Mouse (Mus musculus) midbrain, embryonic 11.5 days (tissue): ENCODE measurements around the gene Magt1. TPM values are rescaled to one million over a fixed set of nuclear protein-coding genes. Genes with fewer than 3 reads are reported as not detected.
"Not testable (repeated sequence)": the region's sequence is repeated elsewhere in the genome, so short reads cannot be mapped to it uniquely, and the experiment has no call there.

Experiments used
- ATAC-seq: fragments of 200-750 bp; cut with Nextera tagmentation; 2 replicates; pipeline ENCODE4 v1.8.0; 2017; ENCODE audit warnings: moderate TSS enrichment, moderate library complexity; ENCODE audit not compliant: low FRiP score
- DNase-seq: peaks from one replicate; pipeline ENCODE4 v3.0.0; 2015; ENCODE audit warnings: low spot score; ENCODE audit errors: missing footprints
- H3K27ac ChIP-seq: fragments of 300-500 bp; sonication (generic); 2 replicates; pipeline ENCODE4 v1.5.1; 2014; ENCODE audit warnings: low read depth, low read length
- H3K27me3 ChIP-seq: fragments of 300-500 bp; sonication (generic); 2 replicates; pipeline ENCODE4 v1.6.1; 2014; ENCODE audit warnings: mild to moderate bottlenecking, low read length, moderate library complexity, mixed read lengths; ENCODE audit not compliant: control insufficient read depth, insufficient read depth
- H3K36me3 ChIP-seq: fragments of 300-500 bp; sonication (generic); 2 replicates; pipeline ENCODE4 v1.6.1; 2014; ENCODE audit warnings: mild to moderate bottlenecking, low read length, moderate library complexity, mixed read lengths; ENCODE audit not compliant: control insufficient read depth, insufficient read depth
- H3K4me1 ChIP-seq: fragments of 300-500 bp; sonication (generic); 2 replicates; pipeline ENCODE4 v1.6.1; 2014; ENCODE audit warnings: low read length; ENCODE audit not compliant: control insufficient read depth, insufficient read depth
- H3K4me2 ChIP-seq: fragments of 300-500 bp; sonication (generic); 2 replicates; pipeline ENCODE4 v1.6.1; 2014; ENCODE audit warnings: mild to moderate bottlenecking, moderate library complexity
- H3K4me3 ChIP-seq: fragments of 300-500 bp; sonication (generic); 2 replicates; pipeline ENCODE4 v1.5.1; 2014; ENCODE audit warnings: low read depth, low read length
- H3K9ac ChIP-seq: fragments of 300-500 bp; sonication (generic); 2 replicates; pipeline ENCODE4 v1.6.1; 2014; ENCODE audit warnings: low read length
- H3K9me3 ChIP-seq: fragments of 300-500 bp; sonication (generic); 2 replicates; pipeline ENCODE4 v1.6.1; 2016; ENCODE audit warnings: low read length; ENCODE audit not compliant: control insufficient read depth
- WGBS: fragments of 180-500 bp; shearing (Covaris S2); extraction: QIAGEN DNeasy Blood & Tissue Kit; methylation state at CpG from one replicate; pipeline ENCODE4 v1.1.7; 2014; 5-methylcytosine and 5-hydroxymethylcytosine counted together
- polyA plus RNA-seq: library from polyadenylated mRNA; unstranded; fragments of >200 nt; fragmentation: Nextera tagmentation; extraction: Ambion mirVana; gene quantifications from 2 replicates; pipeline ENCODE4 v1.2.1, GENCODE M21; 2014

Gene Magt1
- polyA plus RNA-seq, 1 experiment from 2014 or later = 44.9 TPM

- no peak overlapping the region for H3K27ac ChIP-seq
- ATAC-seq (no peak; the same call in 1 of the 2 replicates), DNase-seq (no peak)
- peak overlapping the region; percentile 44 for H3K4me3 ChIP-seq
- no peaks in the 10 kb centered on the region for H3K4me1 ChIP-seq
- H3K9me3 ChIP-seq = no peaks in the 10 kb centered on the region
- 22% methylated on average over 8 of the region's 8 CpGs for WGBS
- H3K9ac ChIP-seq = peak overlapping the region; percentile 66
- no peaks in the 10 kb centered on the region for H3K27me3 ChIP-seq
- H3K4me2 ChIP-seq = peak overlapping the region; percentile 51
- no peaks in the 10 kb centered on the region for H3K36me3 ChIP-seq
Measured at GRCm38 (mm10) chrX:106027343-106027674, 15.6 kb upstream of the Magt1 start.

- Histone ChIP-seq H3K4me2 (peak within 1 kb of the TSS; percentile 51), H3K4me1 (no peaks in the 10 kb centered on the region), H3K9me3 (no peaks in the 10 kb centered on the region), H3K27me3 (no peaks in the 10 kb centered on the region), H3K9ac (peak within 1 kb of the TSS; percentile 66), H3K36me3 (no peaks in the 10 kb centered on the region), H3K27ac (no peak within 1 kb of the TSS), H3K4me3 (peak within 1 kb of the TSS; percentile 44)
- WGBS = 18% methylated on average over 36 of the region's 36 CpGs
- peak; percentile 98 for ATAC-seq
- DNase-seq = peak; percentile 98
Measured at GRCm38 (mm10) chrX:106026418-106027342, 15.0 kb upstream of the Magt1 start, which contains the start of gene Atp7a. Gene Atp7a, plus strand, starts transcription at chrX:106027276.

GRCm38 (mm10) chrX:106017516-106017915 is 5.8 kb upstream of the Magt1 start:
- Histone ChIP-seq H3K27me3 (no peaks in the 10 kb centered on the region), H3K9ac (no peak overlapping the region), H3K4me1 (no peaks in the 10 kb centered on the region), H3K9me3 (no peaks in the 10 kb centered on the region), H3K4me2 (no peak overlapping the region), H3K27ac (no peak overlapping the region), H3K36me3 (0 out of 2 replicates have a peak, but pooled peaks cover 2% of the 10 kb centered on the region), H3K4me3 (no peak overlapping the region)
- WGBS = 90% methylated on average over 4 of the region's 4 CpGs
- ATAC-seq (no peak), DNase-seq (no peak)

- ATAC-seq (no peak), DNase-seq (no peak)
- no peaks in the 10 kb centered on the region for H3K27me3 ChIP-seq
- H3K9me3 ChIP-seq = no peaks in the 10 kb centered on the region
- H3K9ac ChIP-seq = no peak overlapping the region
- H3K27ac ChIP-seq = no peak overlapping the region
- 0 out of 2 replicates have a peak, but pooled peaks cover 2% of the 10 kb centered on the region for H3K36me3 ChIP-seq
- H3K4me1 ChIP-seq = no peaks in the 10 kb centered on the region
- 0 out of 2 replicates have a peak overlapping the region, but pooled peaks have one; percentile 15 for H3K4me2 ChIP-seq
- WGBS = 88% methylated on average over 3 of the region's 3 CpGs
- no peak overlapping the region for H3K4me3 ChIP-seq
Measured at GRCm38 (mm10) chrX:106017102-106017501, 5.4 kb upstream of the Magt1 start.

GRCm38 (mm10) chrX:106015571-106016322 is 4.0 kb upstream of the Magt1 start, which contains the start of gene Cox7b:
Gene Cox7b, plus strand, starts transcription at chrX:106015700.
- peak; percentile 51 for ATAC-seq
- 20% methylated on average over 26 of the region's 26 CpGs for WGBS
- H3K9me3 ChIP-seq = no peaks in the 10 kb centered on the region

GRCm38 (mm10) chrX:106014741-106015377 is 3.2 kb upstream of the Magt1 start:
- H3K27ac ChIP-seq, DNase-seq, H3K27me3 ChIP-seq, H3K4me2 ChIP-seq, ATAC-seq, H3K4me1 ChIP-seq, H3K4me3 ChIP-seq, H3K9me3 ChIP-seq, H3K9ac ChIP-seq, H3K36me3 ChIP-seq: not testable (repeated sequence)
- WGBS = 70% methylated on average over 2 of the region's 2 CpGs

More at GRCm38 (mm10) chrX:106015571-106016322, 4.0 kb upstream of the Magt1 start, which contains the start of gene Cox7b:
- H3K27me3 ChIP-seq = no peaks in the 10 kb centered on the region
- no peaks in the 10 kb centered on the region for H3K4me1 ChIP-seq
- H3K4me2 ChIP-seq = peak within 1 kb of the TSS; percentile 43
- peak within 1 kb of the TSS; percentile 75 for H3K9ac ChIP-seq
- peak within 1 kb of the TSS; percentile 56 for H3K4me3 ChIP-seq
- peak; percentile 96 for DNase-seq
- no peaks in the 10 kb centered on the region for H3K36me3 ChIP-seq
- H3K27ac ChIP-seq = peak within 1 kb of the TSS; percentile 44; the same call in 1 of the 2 replicates

GRCm38 (mm10) chrX:106013217-106013616 is 1.5 kb upstream of the Magt1 start:
- Histone ChIP-seq H3K4me3 (no peak overlapping the region), H3K36me3 (no peaks in the 10 kb centered on the region), H3K27ac (no peak overlapping the region), H3K9me3 (no peaks in the 10 kb centered on the region), H3K27me3 (no peaks in the 10 kb centered on the region), H3K4me2 (no peak overlapping the region), H3K9ac (no peak overlapping the region), H3K4me1 (no peaks in the 10 kb centered on the region)
- DNase-seq = peak; percentile 87
- ATAC-seq = no peak
- 26% methylated on average over 2 of the region's 2 CpGs for WGBS

- ATAC-seq = no peak
- Histone ChIP-seq H3K4me1 (no peaks in the 10 kb centered on the region), H3K27ac (no peak overlapping the region; the same call in 1 of the 2 replicates), H3K4me3 (no peak overlapping the region), H3K9me3 (no peaks in the 10 kb centered on the region), H3K27me3 (no peaks in the 10 kb centered on the region), H3K36me3 (no peaks in the 10 kb centered on the region), H3K9ac (no peak overlapping the region; the same call in 1 of the 2 replicates), H3K4me2 (peak overlapping the region; percentile 42)
- WGBS = 71% methylated on average over 3 of the region's 3 CpGs
- DNase-seq = peak; percentile 85
Measured at GRCm38 (mm10) chrX:106012559-106012958, 853 bp upstream of the Magt1 start.
